Mouse (Mus musculus) midbrain, embryonic 13.5 days (tissue): ENCODE data around the gene Rbbp8nl. TPM values are rescaled to one million over a fixed set of nuclear protein-coding genes. Genes with fewer than 3 reads are reported as not detected.
A peak's percentile ranks its signal among the peaks of the same experiment; 100 is the strongest.

ENCODE experiments used
- ATAC-seq: fragments of 200-750 bp; cut with Nextera tagmentation; 2 replicates; pipeline ENCODE4 v1.8.0; 2017; ENCODE audit warnings: mild to moderate bottlenecking, moderate TSS enrichment, moderate library complexity
- H3K27ac ChIP-seq: fragments of 300-500 bp; sonication (generic); 2 replicates; pipeline ENCODE4 v1.5.1; 2015; ENCODE audit warnings: inconsistent platforms, mild to moderate bottlenecking, moderate library complexity
- H3K27me3 ChIP-seq: fragments of 300-500 bp; sonication (generic); 2 replicates; pipeline ENCODE4 v1.6.1; 2015; ENCODE audit warnings: mild to moderate bottlenecking, inconsistent platforms
- H3K36me3 ChIP-seq: fragments of 300-500 bp; sonication (generic); 2 replicates; pipeline ENCODE4 v1.6.1; 2015; ENCODE audit warnings: mild to moderate bottlenecking, inconsistent platforms
- H3K4me1 ChIP-seq: fragments of 300-500 bp; sonication (generic); replicated peaks from 2 replicates; pipeline ENCODE4 v1.6.1; 2015; ENCODE audit warnings: inconsistent platforms
- H3K4me2 ChIP-seq: fragments of 300-500 bp; sonication (generic); replicated peaks from 2 replicates; pipeline ENCODE4 v1.6.1; 2015; ENCODE audit warnings: moderate library complexity, mild to moderate bottlenecking, inconsistent platforms
- H3K4me3 ChIP-seq: fragments of 300-500 bp; sonication (generic); replicated peaks from 2 replicates; pipeline ENCODE4 v1.5.1; 2015; ENCODE audit warnings: mild to moderate bottlenecking, inconsistent platforms
- H3K9ac ChIP-seq: fragments of 300-500 bp; sonication (generic); replicated peaks from 2 replicates; pipeline ENCODE4 v1.6.1; 2015; ENCODE audit warnings: mild to moderate bottlenecking, inconsistent platforms
- H3K9me3 ChIP-seq: fragments of 300-500 bp; sonication (generic); 2 replicates; pipeline ENCODE4 v1.6.1; 2016; ENCODE audit warnings: mild to moderate bottlenecking, inconsistent platforms
- WGBS: fragments of 180-500 bp; shearing (Covaris S2); methylation state at CpG from one replicate; pipeline ENCODE4 v1.1.7; 2015; 5-methylcytosine and 5-hydroxymethylcytosine counted together
- polyA plus RNA-seq: library from polyadenylated mRNA; unstranded; fragments of >200 nt; fragmentation: Nextera tagmentation; extraction: Ambion mirVana; gene quantifications from 2 replicates; pipeline ENCODE4 v1.2.1, GENCODE M21; 2015

Rbbp8nl gene
- polyA plus RNA-seq, 1 experiment from 2014 or later: not detected

DNA sequence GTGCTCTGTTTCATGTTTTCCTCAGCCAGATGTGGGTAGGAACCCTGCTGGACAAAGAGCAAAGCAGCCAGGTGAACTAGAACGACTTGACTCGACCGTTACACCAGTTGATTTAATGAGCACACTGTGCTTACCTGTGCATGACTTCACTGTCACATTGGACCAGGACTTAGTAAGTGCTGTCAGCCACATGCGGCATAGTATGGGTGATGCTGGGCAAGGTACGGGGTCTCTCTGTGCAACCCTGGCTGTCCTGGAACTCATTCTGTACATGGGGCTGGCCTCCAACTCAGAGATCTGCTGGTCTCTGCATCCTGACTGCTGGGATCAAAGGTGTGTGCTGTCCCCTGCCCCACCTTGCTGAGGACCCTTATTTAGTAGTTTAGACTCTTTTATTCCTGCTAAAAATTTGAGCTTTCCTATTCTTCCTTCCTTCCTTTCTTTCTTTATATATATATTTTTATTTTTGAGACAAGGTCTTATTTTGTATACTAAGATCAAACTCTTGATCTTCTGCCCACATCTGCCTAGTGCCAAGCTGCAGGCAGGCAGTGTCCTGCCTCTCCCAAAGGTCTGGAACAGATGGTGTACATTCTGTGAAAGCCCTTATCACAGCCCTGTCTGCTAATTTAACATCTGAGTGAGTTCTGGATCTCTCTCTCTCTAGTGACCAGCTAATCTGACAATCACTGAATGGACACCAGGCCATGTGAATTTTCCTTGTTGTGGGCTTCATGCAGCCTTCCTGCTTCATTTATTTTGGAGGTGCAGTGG, 35.1 kb downstream of the Rbbp8nl start:
- peaks cover 29% of the 10 kb centered on the region for H3K4me1 ChIP-seq
- no peak overlapping the region for H3K27ac ChIP-seq
- H3K9ac ChIP-seq: no peak overlapping the region
- H3K4me2 ChIP-seq: no peak overlapping the region
- no peaks in the 10 kb centered on the region for H3K27me3 ChIP-seq
- ATAC-seq: no peak
- H3K36me3 ChIP-seq: peaks cover 13% of the 10 kb centered on the region
- H3K4me3 ChIP-seq: no peak overlapping the region
- no peaks in the 10 kb centered on the region for H3K9me3 ChIP-seq
- 92% methylated on average over 5 of the region's 5 CpGs for WGBS

DNA sequence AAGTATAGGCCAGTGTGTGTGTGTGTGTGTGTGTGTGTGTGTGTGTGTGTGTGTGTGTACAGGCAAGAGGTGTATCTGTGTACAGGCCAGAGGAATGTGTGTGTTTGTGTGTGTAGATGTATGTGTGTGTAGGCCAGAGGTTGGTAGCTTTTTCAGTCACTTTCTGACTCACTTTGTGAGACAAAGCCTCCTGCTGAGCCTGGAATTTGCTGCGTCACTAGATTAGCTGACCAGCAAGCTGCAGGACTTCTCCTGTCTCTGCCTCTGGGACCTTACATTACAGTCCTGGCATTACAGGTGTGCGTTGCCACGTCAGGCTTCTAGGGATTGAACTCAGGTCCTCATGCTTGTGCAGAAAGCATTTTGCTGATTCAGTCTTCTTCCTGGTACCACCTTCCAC, 37.8 kb downstream of the Rbbp8nl start:
- no peak overlapping the region for H3K4me2 ChIP-seq
- no peak overlapping the region for H3K4me3 ChIP-seq
- ATAC-seq: no peak
- H3K27ac ChIP-seq: no peak overlapping the region
- peaks cover 16% of the 10 kb centered on the region for H3K4me1 ChIP-seq
- H3K36me3 ChIP-seq: no peaks in the 10 kb centered on the region
- H3K27me3 ChIP-seq: no peaks in the 10 kb centered on the region
- no peaks in the 10 kb centered on the region for H3K9me3 ChIP-seq
- H3K9ac ChIP-seq: no peak overlapping the region
- 38% methylated on average over 3 of the region's 3 CpGs for WGBS

DNA sequence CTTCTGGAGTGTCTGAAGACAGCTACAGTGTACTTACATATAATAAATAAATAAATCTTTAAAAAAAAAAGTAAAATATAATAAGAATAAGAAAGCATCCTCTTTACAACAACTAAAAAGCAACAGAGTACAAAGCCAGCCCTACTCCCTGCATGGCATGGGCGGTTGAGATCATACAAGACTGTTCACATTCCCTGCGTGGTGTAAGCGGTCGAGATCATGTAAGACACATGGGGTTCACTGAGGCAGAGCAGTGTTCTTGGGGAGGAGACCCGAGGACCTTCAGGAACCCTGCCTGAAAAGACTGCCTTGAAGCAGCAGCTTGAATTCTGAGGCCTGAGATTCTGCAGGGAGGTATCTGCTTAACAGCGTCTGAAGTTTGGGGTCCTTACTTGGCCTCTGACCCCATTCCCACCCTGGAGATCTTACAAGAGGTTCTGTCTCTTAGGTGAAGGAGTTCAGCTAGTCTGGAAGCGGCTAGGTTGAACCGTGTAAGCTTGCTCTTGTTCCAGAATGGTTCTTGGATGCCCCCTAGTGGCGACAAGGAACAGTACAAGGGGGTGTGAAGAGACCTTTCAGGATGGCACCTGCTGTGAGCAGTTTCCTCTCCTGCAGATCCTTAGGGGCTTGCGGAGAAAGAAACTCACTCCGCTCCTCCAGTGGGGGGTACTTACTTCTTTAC, 38.6 kb downstream of the Rbbp8nl start:
- no peak overlapping the region for H3K4me2 ChIP-seq
- ATAC-seq: peak; percentile 89
- WGBS: 28% methylated on average over 11 of the region's 11 CpGs
- H3K27me3 ChIP-seq: no peaks in the 10 kb centered on the region
- no peak overlapping the region for H3K9ac ChIP-seq
- no peak overlapping the region for H3K27ac ChIP-seq
- no peak overlapping the region for H3K4me3 ChIP-seq
- no peaks in the 10 kb centered on the region for H3K9me3 ChIP-seq
- H3K36me3 ChIP-seq: no peaks in the 10 kb centered on the region
- H3K4me1 ChIP-seq: peaks cover 12% of the 10 kb centered on the region

DNA sequence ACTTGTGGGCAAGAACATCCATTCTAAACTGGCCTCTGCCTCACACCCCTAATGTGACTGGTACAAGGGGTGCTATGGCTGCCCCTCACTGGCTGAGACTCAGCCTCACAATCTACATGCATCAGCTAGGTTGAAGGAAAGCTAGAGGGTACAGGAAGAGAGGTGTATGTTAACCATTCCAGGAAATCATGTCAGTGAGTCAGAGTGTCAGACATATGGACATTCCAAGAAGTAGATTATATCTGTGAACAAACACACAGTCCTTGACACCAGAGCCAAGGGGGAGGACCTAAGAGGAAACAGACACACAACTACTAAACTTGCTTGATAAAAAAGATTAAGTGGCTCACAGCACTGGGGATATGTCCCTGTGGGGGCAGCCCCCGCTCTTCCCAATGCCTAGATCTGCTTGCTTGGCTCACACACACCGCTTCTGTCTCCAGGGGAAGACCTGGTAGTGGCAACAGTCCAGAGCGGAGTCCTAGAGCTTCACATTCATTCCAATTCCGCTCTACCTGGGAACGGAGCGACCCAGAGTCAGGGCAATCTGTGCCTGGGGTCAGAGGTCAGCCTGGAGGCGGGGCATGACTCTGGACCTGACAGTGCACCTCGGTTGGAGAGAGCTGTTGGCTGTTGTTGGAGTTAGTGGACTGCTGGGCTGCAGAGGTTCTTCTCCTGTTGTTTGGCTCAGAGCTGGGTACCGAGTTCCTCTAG, 40.6 kb downstream of the Rbbp8nl start:
- Histone ChIP-seq H3K9me3 (no peaks in the 10 kb centered on the region), H3K4me1 (0 out of 2 replicates have a peak, but pooled peaks cover 6% of the 10 kb centered on the region), H3K27ac (no peak overlapping the region), H3K36me3 (no peaks in the 10 kb centered on the region), H3K4me3 (no peak overlapping the region), H3K27me3 (no peaks in the 10 kb centered on the region), H3K9ac (no peak overlapping the region), H3K4me2 (no peak overlapping the region)
- no peak for ATAC-seq
- 49% methylated on average over 9 of the region's 9 CpGs for WGBS

DNA sequence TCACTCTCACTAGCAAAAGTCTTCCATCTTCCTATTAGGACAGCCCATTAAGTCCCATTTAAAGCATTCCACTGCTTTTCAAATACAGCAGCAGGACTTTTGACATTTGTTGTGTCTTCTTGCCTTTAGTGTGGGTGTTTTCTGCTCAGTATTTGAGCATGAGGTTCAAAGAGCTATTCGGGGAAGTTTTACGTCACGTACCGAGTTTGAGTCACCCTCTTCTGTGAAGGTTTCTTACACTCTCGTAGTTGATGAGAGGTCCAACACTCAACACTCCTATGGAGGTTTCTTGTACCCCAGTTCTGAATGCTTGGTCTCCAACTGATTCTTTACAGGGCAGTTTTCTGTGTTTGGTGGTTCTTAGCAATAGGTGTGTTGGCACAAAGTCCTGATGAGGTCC, 41.8 kb downstream of the Rbbp8nl start:
- Histone ChIP-seq H3K9ac (no peak overlapping the region), H3K36me3 (no peaks in the 10 kb centered on the region), H3K27me3 (no peaks in the 10 kb centered on the region), H3K4me1 (0 out of 2 replicates have a peak, but pooled peaks cover 6% of the 10 kb centered on the region), H3K27ac (no peak overlapping the region), H3K4me2 (no peak overlapping the region), H3K9me3 (no peaks in the 10 kb centered on the region), H3K4me3 (no peak overlapping the region)
- WGBS: 91% methylated on average over 5 of the region's 5 CpGs
- ATAC-seq: no peak

DNA sequence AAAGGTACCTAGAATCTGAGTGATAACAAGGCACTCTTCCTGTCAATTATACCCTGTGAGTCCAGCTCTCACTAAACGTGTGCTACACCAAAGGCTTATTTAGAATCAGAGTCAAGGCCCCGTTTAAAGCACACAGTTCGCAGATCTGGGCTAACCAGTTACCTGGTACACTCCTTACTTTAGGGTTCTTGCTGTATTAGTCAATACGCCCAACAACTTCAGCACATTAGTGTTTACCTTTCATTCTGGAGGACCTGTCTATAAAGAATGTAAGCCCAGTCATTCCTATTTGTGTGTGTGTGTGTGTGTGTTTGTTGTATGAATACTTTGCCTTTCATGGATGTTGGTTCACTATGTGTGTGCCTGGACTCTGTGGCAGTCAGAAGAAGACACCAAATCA, 46.6 kb downstream of the Rbbp8nl start:
- Histone ChIP-seq H3K4me1 (no peaks in the 10 kb centered on the region), H3K4me2 (no peak overlapping the region), H3K9ac (no peak overlapping the region), H3K36me3 (no peaks in the 10 kb centered on the region), H3K27ac (no peak overlapping the region), H3K27me3 (no peaks in the 10 kb centered on the region), H3K4me3 (no peak overlapping the region), H3K9me3 (peaks cover 4% of the 10 kb centered on the region; the same call in 1 of the 2 replicates)
- WGBS: 85% methylated on average over 4 of the region's 4 CpGs
- no peak for ATAC-seq

DNA sequence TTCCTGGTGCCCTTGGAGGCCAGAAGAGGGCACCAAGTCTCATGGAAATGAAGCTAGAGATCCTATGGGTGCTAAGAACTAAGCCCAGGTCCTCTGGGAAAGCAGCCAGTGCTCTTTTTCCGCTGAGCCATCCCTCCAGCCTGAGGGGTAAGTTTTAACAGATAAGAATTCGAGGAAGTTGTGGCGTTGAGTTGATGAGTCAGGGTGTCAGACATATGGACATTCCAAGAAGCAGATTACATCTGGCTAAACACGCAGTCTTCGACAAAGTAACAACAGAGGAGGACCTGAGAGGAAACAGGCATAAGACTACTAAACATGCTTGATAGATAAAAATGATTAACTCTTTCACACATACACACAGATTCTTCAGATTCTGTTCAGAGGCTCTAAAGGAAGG, 51.1 kb downstream of the Rbbp8nl start:
- H3K36me3 ChIP-seq: no peaks in the 10 kb centered on the region
- no peak for ATAC-seq
- H3K4me2 ChIP-seq: no peak overlapping the region
- no peak overlapping the region for H3K9ac ChIP-seq
- peaks cover 4% of the 10 kb centered on the region; the same call in 1 of the 2 replicates for H3K9me3 ChIP-seq
- H3K27me3 ChIP-seq: no peaks in the 10 kb centered on the region
- no peak overlapping the region for H3K27ac ChIP-seq
- H3K4me3 ChIP-seq: no peak overlapping the region
- whole genome bisulfite sequencing: 88% methylated on average over 5 of the region's 5 CpGs
- no peaks in the 10 kb centered on the region for H3K4me1 ChIP-seq

DNA sequence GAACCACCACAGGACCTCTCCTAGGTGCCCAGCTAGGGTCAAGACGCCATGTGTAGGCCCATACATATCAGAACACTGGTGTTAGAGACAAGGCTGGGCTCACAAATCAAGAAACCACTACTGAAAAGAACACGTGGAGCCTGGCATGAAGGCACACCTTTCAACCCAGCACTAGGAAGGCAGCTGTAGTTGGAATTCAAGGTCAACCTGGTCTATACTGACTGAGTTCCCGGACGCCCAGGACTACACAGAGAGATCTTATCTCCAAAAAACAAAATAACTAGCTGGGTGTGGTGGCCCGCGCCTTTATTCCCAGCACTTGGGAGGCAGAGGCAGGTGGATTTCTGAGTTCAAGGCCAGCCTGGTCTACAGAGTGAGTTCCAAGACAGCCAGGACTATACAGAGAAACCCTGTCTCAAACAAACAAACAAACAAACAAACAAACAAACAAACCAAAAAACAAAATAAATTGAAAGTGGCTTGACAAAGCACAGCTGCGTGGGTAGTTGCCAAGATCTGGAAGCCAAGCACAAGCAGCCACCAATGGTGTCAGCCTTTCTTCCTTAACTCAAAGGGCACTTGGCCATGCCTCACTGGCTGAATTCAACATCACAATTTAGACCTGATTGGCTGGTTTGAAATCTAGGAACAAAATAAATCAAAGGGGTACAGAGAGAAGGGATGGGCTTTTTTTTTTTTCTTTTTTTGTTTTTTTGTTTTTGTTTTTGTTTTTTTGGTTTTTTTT, 51.9 kb downstream of the Rbbp8nl start:
- no peak overlapping the region for H3K27ac ChIP-seq
- ATAC-seq: no peak
- no peaks in the 10 kb centered on the region for H3K36me3 ChIP-seq
- H3K9ac ChIP-seq: no peak overlapping the region
- no peaks in the 10 kb centered on the region for H3K27me3 ChIP-seq
- no peaks in the 10 kb centered on the region for H3K4me1 ChIP-seq
- WGBS: 93% methylated on average over 7 of the region's 7 CpGs
- H3K4me2 ChIP-seq: no peak overlapping the region
- H3K4me3 ChIP-seq: no peak overlapping the region
- peaks cover 4% of the 10 kb centered on the region; the same call in 1 of the 2 replicates for H3K9me3 ChIP-seq

DNA sequence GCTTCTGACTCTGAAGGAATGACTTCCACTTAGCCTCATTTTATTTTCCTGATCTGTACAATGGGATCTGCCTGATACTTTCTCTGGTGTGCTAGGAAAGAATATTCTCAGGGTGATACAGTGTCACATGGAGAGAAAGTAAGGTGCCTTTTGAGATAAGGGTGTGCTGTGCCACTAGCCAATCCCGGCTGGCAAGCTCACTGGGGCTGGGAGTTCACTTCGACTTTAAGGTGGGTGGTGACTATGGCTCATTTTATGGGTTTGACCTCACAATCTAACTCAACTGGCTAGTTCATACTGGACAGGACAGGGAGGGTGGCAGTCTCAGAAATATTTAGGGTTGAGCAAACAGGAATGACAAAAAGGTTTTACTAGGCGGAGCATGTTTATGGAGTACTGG, 52.7 kb downstream of the Rbbp8nl start:
- 88% methylated on average over 3 of the region's 3 CpGs for WGBS
- ATAC-seq: no peak
- Histone ChIP-seq H3K27me3 (no peaks in the 10 kb centered on the region), H3K4me2 (no peak overlapping the region), H3K4me3 (no peak overlapping the region), H3K4me1 (no peaks in the 10 kb centered on the region), H3K9ac (no peak overlapping the region), H3K27ac (no peak overlapping the region), H3K9me3 (peaks cover 4% of the 10 kb centered on the region; the same call in 1 of the 2 replicates), H3K36me3 (no peaks in the 10 kb centered on the region)

DNA sequence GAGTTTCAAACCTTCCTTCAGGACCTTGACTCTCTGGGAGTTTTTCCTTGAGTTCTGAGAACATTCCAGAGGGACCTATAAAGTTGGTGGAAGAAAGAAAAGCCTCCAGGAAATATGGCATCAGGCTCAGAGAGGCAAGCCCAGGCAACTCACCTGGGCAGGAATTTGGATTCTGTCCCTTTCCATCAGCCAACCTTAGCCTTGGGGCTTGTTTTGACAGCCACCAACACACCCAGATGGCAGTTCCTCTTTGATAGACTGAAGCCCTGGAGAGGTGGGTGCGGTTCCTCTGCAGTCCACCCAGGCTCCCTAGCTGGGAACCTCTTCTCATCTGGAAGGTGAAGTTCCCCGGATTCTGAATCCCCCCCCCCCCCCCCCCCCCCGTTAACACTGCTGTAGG, 53.2 kb downstream of the Rbbp8nl start:
- Histone ChIP-seq H3K4me1 (no peaks in the 10 kb centered on the region), H3K27ac (no peak overlapping the region), H3K9me3 (no peaks in the 10 kb centered on the region), H3K4me3 (no peak overlapping the region), H3K4me2 (no peak overlapping the region), H3K27me3 (no peaks in the 10 kb centered on the region), H3K9ac (no peak overlapping the region), H3K36me3 (no peaks in the 10 kb centered on the region)
- ATAC-seq: no peak
- 59% methylated on average over 2 of the region's 3 CpGs for WGBS

DNA sequence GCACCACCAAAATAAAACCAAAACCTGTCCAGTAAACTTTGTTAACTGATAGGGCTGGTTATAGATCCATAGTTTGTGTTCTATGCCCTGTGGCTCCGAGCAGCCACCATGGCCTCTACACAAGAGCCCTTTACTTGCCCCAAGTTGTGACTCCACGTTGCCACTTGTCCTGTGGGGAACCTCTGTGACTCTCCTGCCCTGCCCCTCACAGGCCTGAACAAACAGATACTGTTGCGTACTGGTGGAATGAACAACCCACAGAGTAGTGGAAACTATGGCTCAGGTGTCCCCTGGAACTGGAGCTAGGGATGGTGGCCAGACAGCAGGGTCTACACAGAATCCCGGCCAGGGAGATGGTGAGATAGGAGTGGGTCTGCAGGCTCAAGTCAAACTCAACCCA, 53.9 kb downstream of the Rbbp8nl start:
- 91% methylated on average over 4 of the region's 4 CpGs for WGBS
- H3K9ac ChIP-seq: no peak overlapping the region
- no peak overlapping the region for H3K4me3 ChIP-seq
- ATAC-seq: no peak
- no peaks in the 10 kb centered on the region for H3K4me1 ChIP-seq
- no peak overlapping the region for H3K27ac ChIP-seq
- H3K36me3 ChIP-seq: no peaks in the 10 kb centered on the region
- H3K27me3 ChIP-seq: no peaks in the 10 kb centered on the region
- no peak overlapping the region for H3K4me2 ChIP-seq
- H3K9me3 ChIP-seq: no peaks in the 10 kb centered on the region

DNA sequence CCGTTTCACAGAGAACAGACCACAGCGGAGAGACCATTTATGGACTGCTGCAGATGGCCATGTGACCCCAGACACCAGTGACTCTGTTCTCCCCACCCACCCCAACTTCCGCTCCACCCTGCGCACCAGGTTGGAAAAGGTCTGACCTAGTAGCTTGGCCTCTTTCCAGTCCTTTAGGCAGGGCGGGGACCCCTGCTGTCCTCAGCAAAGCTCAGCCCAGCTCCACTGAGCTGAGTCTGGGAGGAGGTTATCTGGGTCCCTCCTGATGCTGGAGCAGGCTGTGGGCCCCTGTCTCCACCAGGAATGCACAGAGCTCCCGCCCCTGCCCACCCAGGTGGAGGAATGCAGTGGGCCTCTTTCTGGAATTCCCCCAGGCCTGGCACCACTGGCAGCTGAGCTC, 54.7 kb downstream of the Rbbp8nl start:
- H3K9me3 ChIP-seq: no peaks in the 10 kb centered on the region
- no peak overlapping the region for H3K9ac ChIP-seq
- ATAC-seq: no peak
- H3K4me3 ChIP-seq: no peak overlapping the region
- no peak overlapping the region for H3K4me2 ChIP-seq
- H3K27ac ChIP-seq: no peak overlapping the region
- no peaks in the 10 kb centered on the region for H3K36me3 ChIP-seq
- H3K4me1 ChIP-seq: no peaks in the 10 kb centered on the region
- 55% methylated on average over 6 of the region's 6 CpGs for WGBS
- no peaks in the 10 kb centered on the region for H3K27me3 ChIP-seq
